Mouse (Mus musculus) forelimb bud, embryonic 11.5 days (tissue): ENCODE data around the gene Lmntd1.

Source experiments
- DNase-seq: peaks from one replicate; pipeline ENCODE4 v3.0.0-alpha.2; 2012; ENCODE audit warnings: low read depth, low spot score

Lmntd1 gene

GRCm38 (mm10) chr6:145605203-145605602 lies 8.9 kb downstream of the Lmntd1 start:
- peak; percentile 77 for DNase-seq

GRCm38 (mm10) chr6:145604648-145605047 lies 9.5 kb downstream of the Lmntd1 start:
- no peak for DNase-seq

- no peak for DNase-seq
Observed at GRCm38 (mm10) chr6:145604126-145604525, 10.0 kb downstream of the Lmntd1 start.

GRCm38 (mm10) chr6:145598794-145599555 lies 15.1 kb downstream of the Lmntd1 start:
- no peak for DNase-seq

GRCm38 (mm10) chr6:145595905-145596304 lies 18.2 kb downstream of the Lmntd1 start:
- DNase-seq, result no peak

- DNase-seq, result no peak
Observed at GRCm38 (mm10) chr6:145593991-145594390, 20.1 kb downstream of the Lmntd1 start.

GRCm38 (mm10) chr6:145592531-145592998 lies 21.6 kb downstream of the Lmntd1 start:
- DNase-seq, result no peak

GRCm38 (mm10) chr6:145592036-145592435 lies 22.1 kb downstream of the Lmntd1 start:
- DNase-seq, result no peak

GRCm38 (mm10) chr6:145591578-145591977 lies 22.5 kb downstream of the Lmntd1 start:
- no peak for DNase-seq

GRCm38 (mm10) chr6:145590501-145591293 lies 23.4 kb downstream of the Lmntd1 start:
- DNase-seq, result no peak

- no peak for DNase-seq
Observed at GRCm38 (mm10) chr6:145585052-145585973, 28.8 kb downstream of the Lmntd1 start.

- no peak for DNase-seq
Observed at GRCm38 (mm10) chr6:145581366-145582170, 32.6 kb downstream of the Lmntd1 start.

- no peak for DNase-seq
Observed at GRCm38 (mm10) chr6:145579761-145580160, 34.4 kb downstream of the Lmntd1 start.

GRCm38 (mm10) chr6:145578457-145579185 lies 35.5 kb downstream of the Lmntd1 start:
- peak; percentile 35 for DNase-seq

GRCm38 (mm10) chr6:145576762-145577161 lies 37.4 kb downstream of the Lmntd1 start:
- DNase-seq, result no peak

GRCm38 (mm10) chr6:145573250-145574013 lies 40.7 kb downstream of the Lmntd1 start:
- DNase-seq, result no peak

GRCm38 (mm10) chr6:145568701-145569100 lies 45.4 kb downstream of the Lmntd1 start:
- no peak for DNase-seq

GRCm38 (mm10) chr6:145567832-145568231 lies 46.3 kb downstream of the Lmntd1 start:
- no peak for DNase-seq

GRCm38 (mm10) chr6:145567296-145567695 lies 46.8 kb downstream of the Lmntd1 start:
- DNase-seq, result no peak
